Mouse (Mus musculus) cortical plate, adult 2 months (tissue): ENCODE measurements around the gene Capn15.

Experiments
- CTCF ChIP-seq: fragments of 200-500 bp; IDR thresholded peaks from 2 replicates; pipeline ENCODE4 v1.5.1; 2011; ENCODE audit warnings: mild to moderate bottlenecking, control low read depth, low read length; ENCODE audit not compliant: insufficient read depth; ENCODE audit errors: extremely low read depth
- POLR2A ChIP-seq: fragments of 200-500 bp; IDR thresholded peaks from 2 replicates; pipeline ENCODE4 v1.6.1; 2011; ENCODE audit warnings: mild to moderate bottlenecking, low read length, control low read depth; ENCODE audit not compliant: insufficient read depth; ENCODE audit errors: extremely low read depth

DNA sequence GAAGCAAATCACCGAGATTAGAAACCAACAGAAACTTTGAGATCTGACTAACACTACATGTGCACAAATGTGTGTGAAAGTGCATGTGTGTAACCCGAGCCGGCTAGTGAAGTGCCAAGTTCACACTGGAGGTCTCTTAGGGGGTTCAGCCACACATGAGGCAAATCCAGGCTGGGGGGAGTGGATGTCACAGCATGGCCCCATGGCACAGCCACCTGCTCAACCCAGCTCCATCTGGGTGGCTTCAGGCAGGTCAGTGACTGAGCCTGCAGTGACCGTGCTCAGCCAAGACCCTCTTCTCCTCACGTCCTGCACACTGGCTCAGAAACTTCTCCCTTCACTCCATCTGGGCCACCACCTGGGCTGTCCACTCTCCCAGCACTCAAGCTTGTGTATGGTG lies 35.6 kb downstream of the Capn15 start:
- TF ChIP-seq CTCF (no peak), POLR2A (no peak)
